Mouse (Mus musculus) neural tube, embryonic 14.5 days (tissue): ENCODE data around the gene Cit. TPM values are rescaled to one million over a fixed set of nuclear protein-coding genes. Genes with fewer than 3 reads are reported as not detected.

ENCODE experiments used
- ATAC-seq: fragments of 200-750 bp; cut with Nextera tagmentation; 2 replicates; pipeline ENCODE4 v1.8.0; 2017; ENCODE audit warnings: low read depth, mild to moderate bottlenecking, moderate TSS enrichment, moderate library complexity
- H3K27ac ChIP-seq: fragments of 300-500 bp; sonication (generic); 2 replicates; pipeline ENCODE4 v1.5.1; 2014; ENCODE audit warnings: low read depth, mild to moderate bottlenecking, control low read depth, low read length, moderate library complexity, mixed read lengths
- H3K27me3 ChIP-seq: fragments of 300-500 bp; sonication (generic); 2 replicates; pipeline ENCODE4 v1.6.1; 2014; ENCODE audit warnings: low read length; ENCODE audit not compliant: control insufficient read depth, insufficient read depth
- H3K36me3 ChIP-seq: fragments of 300-500 bp; sonication (generic); 2 replicates; pipeline ENCODE4 v1.6.1; 2014; ENCODE audit warnings: low read length, mixed read lengths; ENCODE audit not compliant: control insufficient read depth, insufficient read depth
- H3K4me1 ChIP-seq: fragments of 300-500 bp; sonication (generic); 2 replicates; pipeline ENCODE4 v1.6.1; 2014; ENCODE audit warnings: low read length; ENCODE audit not compliant: control insufficient read depth, insufficient read depth
- H3K4me2 ChIP-seq: fragments of 300-500 bp; sonication (generic); 2 replicates; pipeline ENCODE4 v1.6.1; 2014; ENCODE audit warnings: mild to moderate bottlenecking, low read depth, low read length, control low read depth
- H3K4me3 ChIP-seq: fragments of 300-500 bp; sonication (generic); 2 replicates; pipeline ENCODE4 v1.5.1; 2014; ENCODE audit warnings: low read depth, low read length, control low read depth, mixed read lengths
- H3K9ac ChIP-seq: fragments of 300-500 bp; sonication (generic); replicated peaks from 2 replicates; pipeline ENCODE4 v1.6.1; 2014; ENCODE audit warnings: low read depth, mild to moderate bottlenecking, control low read depth, low read length, mixed read lengths
- H3K9me3 ChIP-seq: fragments of 300-500 bp; sonication (generic); 2 replicates; pipeline ENCODE4 v1.6.1; 2016; ENCODE audit warnings: low read length; ENCODE audit not compliant: control insufficient read depth
- WGBS: fragments of 180-500 bp; shearing (Covaris S2); extraction: QIAGEN DNeasy Blood & Tissue Kit; methylation state at CpG from one replicate; pipeline ENCODE4 v1.1.7; 2014; 5-methylcytosine and 5-hydroxymethylcytosine counted together
- polyA plus RNA-seq: library from polyadenylated mRNA; unstranded; fragments of >200 nt; fragmentation: Nextera tagmentation; extraction: Ambion mirVana; gene quantifications from 2 replicates; pipeline ENCODE4 v1.2.1, GENCODE M21; 2014

Gene Cit
- polyA plus RNA-seq, 1 experiment from 2014 or later, result 34.0 TPM

DNA sequence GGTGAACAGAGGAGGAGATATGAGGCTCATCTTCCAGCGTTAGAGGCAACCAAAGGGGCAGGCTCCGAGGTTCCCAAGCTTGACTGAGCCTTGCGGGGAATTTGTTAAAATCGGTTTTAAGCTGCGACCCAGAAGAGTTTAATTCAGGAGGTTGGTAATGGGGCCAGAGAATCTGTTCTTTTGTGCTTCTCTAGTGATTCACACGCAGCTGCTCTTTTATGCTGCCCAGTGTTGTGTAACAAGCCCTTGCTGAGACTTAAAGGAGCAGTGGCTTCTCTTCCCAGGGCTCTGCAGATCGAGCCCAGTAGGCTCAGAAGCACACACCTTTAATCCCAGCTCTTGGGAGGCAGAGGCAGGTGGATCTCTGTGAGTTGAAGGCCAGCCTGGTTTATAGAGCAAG is 3.4 kb downstream of the Cit start:
- Histone ChIP-seq H3K4me1 (peaks cover 5% of the 10 kb centered on the region; the same call in 1 of the 2 replicates), H3K27me3 (no peaks in the 10 kb centered on the region), H3K4me2 (no peak overlapping the region), H3K27ac (no peak overlapping the region), H3K9ac (no peak overlapping the region), H3K9me3 (no peaks in the 10 kb centered on the region), H3K36me3 (no peaks in the 10 kb centered on the region), H3K4me3 (no peak overlapping the region)
- ATAC-seq, result no peak
- 53% methylated on average over 7 of the region's 7 CpGs for WGBS

- no peak overlapping the region for H3K9ac ChIP-seq
- ATAC-seq, result no peak
- 55% methylated on average over 12 of the region's 12 CpGs for WGBS
- peaks cover 4% of the 10 kb centered on the region; the same call in 1 of the 2 replicates for H3K4me1 ChIP-seq
- no peaks in the 10 kb centered on the region for H3K9me3 ChIP-seq
- H3K4me3 ChIP-seq, result no peak overlapping the region
- no peaks in the 10 kb centered on the region for H3K27me3 ChIP-seq
- H3K36me3 ChIP-seq, result no peaks in the 10 kb centered on the region
- H3K27ac ChIP-seq, result no peak overlapping the region
- no peak overlapping the region for H3K4me2 ChIP-seq
Measured at GRCm38 (mm10) chr5:115849263-115849829, 4.3 kb downstream of the Cit start.

- Histone ChIP-seq H3K36me3 (no peaks in the 10 kb centered on the region), H3K4me2 (no peak overlapping the region), H3K9ac (no peak overlapping the region), H3K9me3 (no peaks in the 10 kb centered on the region), H3K27ac (no peak overlapping the region), H3K4me3 (no peak overlapping the region), H3K4me1 (no peaks in the 10 kb centered on the region), H3K27me3 (no peaks in the 10 kb centered on the region)
- no peak for ATAC-seq
- 85% methylated on average over 17 of the region's 17 CpGs for WGBS
Measured at GRCm38 (mm10) chr5:115850250-115851028, 5.4 kb downstream of the Cit start.

- no peak for ATAC-seq
- no peak overlapping the region for H3K4me2 ChIP-seq
- H3K36me3 ChIP-seq, result no peaks in the 10 kb centered on the region
- H3K4me1 ChIP-seq, result no peaks in the 10 kb centered on the region
- H3K27ac ChIP-seq, result no peak overlapping the region
- no peaks in the 10 kb centered on the region for H3K27me3 ChIP-seq
- H3K9ac ChIP-seq, result no peak overlapping the region
- WGBS, result 70% methylated on average over 13 of the region's 13 CpGs
- H3K4me3 ChIP-seq, result no peak overlapping the region
- H3K9me3 ChIP-seq, result no peaks in the 10 kb centered on the region
Measured at GRCm38 (mm10) chr5:115851029-115851365, 5.9 kb downstream of the Cit start.

- Histone ChIP-seq H3K9me3 (no peaks in the 10 kb centered on the region), H3K36me3 (no peaks in the 10 kb centered on the region), H3K4me1 (no peaks in the 10 kb centered on the region), H3K27ac (no peak overlapping the region), H3K4me2 (no peak overlapping the region), H3K27me3 (no peaks in the 10 kb centered on the region), H3K4me3 (no peak overlapping the region), H3K9ac (no peak overlapping the region)
- ATAC-seq, result no peak
- WGBS, result 98% methylated on average over 4 of the region's 4 CpGs
Measured at GRCm38 (mm10) chr5:115852431-115852830, 7.4 kb downstream of the Cit start.

GRCm38 (mm10) chr5:115853691-115854090 is 8.6 kb downstream of the Cit start:
- H3K4me1 ChIP-seq, result no peaks in the 10 kb centered on the region
- no peak overlapping the region for H3K4me2 ChIP-seq
- H3K9me3 ChIP-seq, result no peaks in the 10 kb centered on the region
- WGBS, result 84% methylated on average over 9 of the region's 9 CpGs
- H3K9ac ChIP-seq, result no peak overlapping the region
- no peaks in the 10 kb centered on the region for H3K36me3 ChIP-seq
- no peak overlapping the region for H3K4me3 ChIP-seq
- ATAC-seq, result no peak
- no peak overlapping the region for H3K27ac ChIP-seq
- no peaks in the 10 kb centered on the region for H3K27me3 ChIP-seq

DNA sequence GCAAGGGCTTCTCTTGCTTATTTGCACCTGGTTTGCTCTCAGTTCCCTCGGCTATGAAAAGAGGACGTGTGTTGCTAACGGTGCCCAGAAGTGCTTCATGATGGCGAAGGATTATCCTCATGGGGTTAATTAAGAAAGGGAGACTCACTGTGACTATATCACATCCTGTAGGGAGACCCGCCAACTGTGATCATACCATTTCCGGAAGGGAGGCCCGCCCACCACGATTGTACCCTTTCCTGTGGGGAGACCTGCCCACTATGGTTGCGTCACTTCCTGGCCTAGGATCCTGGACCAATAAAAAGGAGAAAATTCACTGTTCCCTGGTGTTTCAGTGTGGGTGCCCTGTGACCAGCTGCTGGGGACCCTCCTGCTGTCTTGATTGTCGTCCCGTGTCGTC is 9.3 kb downstream of the Cit start:
- Histone ChIP-seq H3K9me3 (no peaks in the 10 kb centered on the region), H3K36me3 (no peaks in the 10 kb centered on the region), H3K27ac (no peak overlapping the region), H3K9ac (no peak overlapping the region), H3K4me1 (no peaks in the 10 kb centered on the region), H3K4me2 (no peak overlapping the region), H3K4me3 (no peak overlapping the region), H3K27me3 (no peaks in the 10 kb centered on the region)
- WGBS, result 77% methylated on average over 12 of the region's 12 CpGs
- ATAC-seq, result no peak

- H3K36me3 ChIP-seq, result no peaks in the 10 kb centered on the region
- H3K4me2 ChIP-seq, result no peak overlapping the region
- H3K4me3 ChIP-seq, result no peak overlapping the region
- 77% methylated on average over 6 of the region's 6 CpGs for WGBS
- H3K9ac ChIP-seq, result no peak overlapping the region
- no peaks in the 10 kb centered on the region for H3K4me1 ChIP-seq
- ATAC-seq, result no peak
- no peaks in the 10 kb centered on the region for H3K9me3 ChIP-seq
- H3K27ac ChIP-seq, result no peak overlapping the region
- H3K27me3 ChIP-seq, result no peaks in the 10 kb centered on the region
Measured at GRCm38 (mm10) chr5:115858652-115859051, 13.6 kb downstream of the Cit start.

DNA sequence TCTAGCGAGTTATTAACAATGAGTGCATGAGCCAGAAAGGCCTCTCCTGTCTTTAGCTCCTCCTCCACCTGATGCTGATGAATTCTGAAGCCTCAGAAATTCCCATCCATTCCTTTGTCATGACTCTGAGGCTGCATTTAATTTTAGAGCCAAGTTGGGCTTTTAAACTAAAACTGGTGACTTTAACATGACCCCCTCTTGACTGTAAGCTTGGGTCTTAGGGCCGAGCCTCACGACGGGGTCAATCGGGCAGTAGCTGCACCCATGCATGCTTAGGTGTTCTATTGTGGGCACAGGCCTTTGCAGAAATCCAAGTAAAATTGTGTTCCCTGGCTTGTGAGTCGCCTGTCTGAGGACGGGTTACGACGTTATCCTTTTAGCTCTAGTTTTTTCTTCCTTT is 14.4 kb downstream of the Cit start:
- no peaks in the 10 kb centered on the region for H3K9me3 ChIP-seq
- no peak for ATAC-seq
- no peaks in the 10 kb centered on the region for H3K36me3 ChIP-seq
- H3K27me3 ChIP-seq, result no peaks in the 10 kb centered on the region
- H3K9ac ChIP-seq, result no peak overlapping the region
- no peak overlapping the region for H3K27ac ChIP-seq
- no peaks in the 10 kb centered on the region for H3K4me1 ChIP-seq
- 86% methylated on average over 9 of the region's 9 CpGs for WGBS
- H3K4me3 ChIP-seq, result no peak overlapping the region
- H3K4me2 ChIP-seq, result no peak overlapping the region
